Mouse (Mus musculus) ES-Bruce4 (cell line): Measurements from ENCODE around the gene Tomt.

Experiments used
- CTCF ChIP-seq: IDR thresholded peaks from one replicate; pipeline ENCODE4 v1.8.1; 2011; ENCODE audit warnings: low read depth, low read length
- POLR2A ChIP-seq: IDR thresholded peaks from one replicate; pipeline ENCODE4 v1.8.1; 2011; ENCODE audit warnings: low read length; ENCODE audit not compliant: insufficient read depth

- TF ChIP-seq CTCF (no peak), POLR2A (no peak)
Observed at GRCm38 (mm10) chr7:101955862-101956261, 49.7 kb upstream of the Tomt start.
